Mouse (Mus musculus) megakaryocyte, embryonic 14.5 days (primary cell): ENCODE measurements around the gene Nradd.

ENCODE experiments used
- FLI1 ChIP-seq: IDR thresholded peaks from 2 replicates; pipeline ENCODE4 v1.6.1; 2012; ENCODE audit warnings: low read length, inconsistent platforms, mixed read lengths
- GATA1 ChIP-seq: IDR thresholded peaks from 3 replicates; pipeline ENCODE4 v1.6.1; 2012; ENCODE audit warnings: mixed read lengths, low read length, inconsistent platforms, borderline replicate concordance

GRCm38 (mm10) chr9:110643787-110644186 is 19.5 kb upstream of the Nradd start:
- TF ChIP-seq GATA1 (no peak), FLI1 (no peak)
